Mouse (Mus musculus): ENCODE measurements around the gene Tmem213. TPM values are rescaled to one million over a fixed set of nuclear protein-coding genes. Genes with fewer than 3 reads are reported as not detected.

The Tmem213 gene
- polyA plus RNA-seq, 1 experiment from 2014 or later: 0.31 TPM

DNA sequence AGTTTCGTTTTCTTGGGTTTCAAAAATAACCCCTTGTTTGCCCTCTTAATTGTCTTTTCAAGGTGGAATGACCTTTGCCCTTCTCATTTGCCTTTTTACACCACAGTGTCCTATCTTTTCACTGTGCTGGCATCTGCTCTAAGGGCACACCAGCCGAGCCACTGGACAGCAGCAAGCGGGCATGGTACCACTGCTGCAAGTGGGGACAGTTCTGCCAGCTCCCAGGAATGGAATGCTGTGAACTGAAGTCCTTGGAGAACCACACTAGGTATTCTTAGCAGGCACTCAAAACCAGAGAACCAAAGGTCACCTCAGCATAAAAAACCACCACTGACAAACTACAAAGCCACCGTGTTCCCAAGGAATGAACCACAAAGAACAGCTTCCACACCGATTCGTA, 13.7 kb downstream of the Tmem213 start:
- Histone ChIP-seq H3K27me3 (replicated peaks; ENCODE audit: control insufficient read depth, insufficient read depth, low read length) (no peaks in the 10 kb centered on the region), H3K9me3 (ENCODE audit: control insufficient read depth, low read length) (no peaks in the 10 kb centered on the region), H3K4me1 (replicated peaks; ENCODE audit: control insufficient read depth, insufficient read depth, low read length) (no peaks in the 10 kb centered on the region), H3K36me3 (ENCODE audit: control insufficient read depth, insufficient read depth, low read length) (peaks cover 17% of the 10 kb centered on the region), H3K9ac (ENCODE audit: low read length) (no peak overlapping the region), H3K4me2 (ENCODE audit: low read length) (no peak overlapping the region), H3K4me3 (ENCODE audit: low read depth, low read length) (no peak overlapping the region), H3K27ac (ENCODE audit: low read depth) (no peak overlapping the region)
- WGBS: 65% methylated on average over 6 of the region's 6 CpGs
- ATAC-seq (replicated peaks; ENCODE audit: low FRiP score, low TSS enrichment, low read depth): no peak
- DNase-seq (ENCODE audit: low spot score): no peak

DNA sequence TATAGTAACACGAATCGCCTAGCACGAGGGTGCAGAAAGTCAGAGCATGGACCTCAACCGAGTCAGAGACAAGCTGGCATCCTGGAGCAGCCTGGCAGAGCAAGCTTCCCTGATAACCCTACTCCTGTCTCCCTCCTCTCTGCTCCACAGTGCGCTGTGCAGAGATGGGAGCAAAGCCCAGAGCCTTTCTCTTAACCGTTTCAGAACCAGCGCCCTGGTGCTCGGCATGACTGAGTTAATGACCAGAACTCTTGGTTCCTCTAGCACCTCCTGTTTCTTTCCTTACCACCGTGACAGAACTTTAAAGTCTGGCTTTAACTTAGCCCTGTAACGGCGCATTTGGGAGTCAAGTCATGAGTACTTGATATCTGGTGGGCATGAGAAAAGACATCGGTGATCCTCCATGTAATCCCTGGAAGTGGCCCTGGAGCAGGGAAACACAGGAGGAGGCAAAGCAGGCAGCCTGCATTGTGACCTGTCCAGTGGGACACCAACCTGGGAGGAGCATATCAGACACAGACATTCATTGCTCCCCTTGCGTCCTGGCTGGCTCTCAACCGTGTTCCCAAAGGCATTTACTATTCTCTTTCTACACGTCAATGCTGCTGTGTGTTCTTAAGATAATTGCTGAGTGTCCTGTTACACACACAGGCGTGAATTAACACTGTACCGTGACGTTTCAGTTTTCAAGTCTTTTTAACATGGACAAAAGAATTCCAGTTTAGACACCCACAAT, 14.6 kb downstream of the Tmem213 start:
- H3K4me1 ChIP-seq (replicated peaks; ENCODE audit: control insufficient read depth, insufficient read depth, low read length): no peaks in the 10 kb centered on the region
- H3K27me3 ChIP-seq (replicated peaks; ENCODE audit: control insufficient read depth, insufficient read depth, low read length): no peaks in the 10 kb centered on the region
- H3K9ac ChIP-seq (ENCODE audit: low read length): no peak overlapping the region
- no peak for DNase-seq (ENCODE audit: low spot score)
- peaks cover 20% of the 10 kb centered on the region for H3K36me3 ChIP-seq (ENCODE audit: control insufficient read depth, insufficient read depth, low read length)
- H3K27ac ChIP-seq (ENCODE audit: low read depth): no peak overlapping the region
- WGBS: 80% methylated on average over 18 of the region's 18 CpGs
- no peak for ATAC-seq (replicated peaks; ENCODE audit: low FRiP score, low TSS enrichment, low read depth)
- no peak overlapping the region for H3K4me2 ChIP-seq (ENCODE audit: low read length)
- no peaks in the 10 kb centered on the region for H3K9me3 ChIP-seq (ENCODE audit: control insufficient read depth, low read length)
- no peak overlapping the region for H3K4me3 ChIP-seq (ENCODE audit: low read depth, low read length)

GRCm38 (mm10) chr6:38124207-38124835, 15.3 kb downstream of the Tmem213 start, which contains the start of gene Atp6v0a4:
Gene Atp6v0a4 (minus strand): TSS chr6:38124586.
- no peak within 1 kb of the TSS for H3K27ac ChIP-seq (ENCODE audit: low read depth)
- WGBS: 83% methylated on average over 7 of the region's 7 CpGs
- H3K4me2 ChIP-seq (ENCODE audit: low read length): no peak within 1 kb of the TSS

DNA sequence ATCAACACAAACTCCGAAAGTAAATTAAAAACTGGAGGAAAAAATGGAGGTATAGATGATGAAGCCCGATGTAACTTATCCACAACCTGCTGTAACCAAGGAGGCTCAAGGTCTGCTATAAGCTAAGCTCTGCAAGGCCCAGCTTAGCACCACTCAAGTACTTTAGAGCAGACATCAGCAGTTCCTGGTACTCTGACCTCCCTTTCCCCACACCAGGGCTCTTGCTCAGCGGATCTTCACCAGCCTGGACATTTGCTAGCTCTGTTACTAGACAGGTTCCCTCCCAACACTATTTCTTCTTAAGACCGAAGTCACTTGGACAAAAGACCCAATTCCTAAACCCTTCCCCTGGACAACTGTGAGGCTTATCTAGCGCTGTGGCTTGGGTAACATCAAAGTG, 15.8 kb downstream of the Tmem213 start:
- Histone ChIP-seq H3K4me1 (replicated peaks; ENCODE audit: control insufficient read depth, insufficient read depth, low read length) (no peaks in the 10 kb centered on the region), H3K4me2 (ENCODE audit: low read length) (no peak overlapping the region), H3K36me3 (ENCODE audit: control insufficient read depth, insufficient read depth, low read length) (peaks cover 24% of the 10 kb centered on the region), H3K4me3 (ENCODE audit: low read depth, low read length) (no peak overlapping the region), H3K27ac (ENCODE audit: low read depth) (no peak overlapping the region), H3K9ac (ENCODE audit: low read length) (no peak overlapping the region), H3K9me3 (ENCODE audit: control insufficient read depth, low read length) (no peaks in the 10 kb centered on the region), H3K27me3 (replicated peaks; ENCODE audit: control insufficient read depth, insufficient read depth, low read length) (no peaks in the 10 kb centered on the region)
- no peak for ATAC-seq (replicated peaks; ENCODE audit: low FRiP score, low TSS enrichment, low read depth)
- 98% methylated on average over 5 of the region's 5 CpGs for WGBS
- no peak for DNase-seq (ENCODE audit: low spot score)

More at GRCm38 (mm10) chr6:38124207-38124835, 15.3 kb downstream of the Tmem213 start, which contains the start of gene Atp6v0a4:
- no peak for DNase-seq (ENCODE audit: low spot score)
- ATAC-seq (replicated peaks; ENCODE audit: low FRiP score, low TSS enrichment, low read depth): no peak
- no peaks in the 10 kb centered on the region for H3K4me1 ChIP-seq (replicated peaks; ENCODE audit: control insufficient read depth, insufficient read depth, low read length)
- H3K36me3 ChIP-seq (ENCODE audit: control insufficient read depth, insufficient read depth, low read length): peaks cover 22% of the 10 kb centered on the region
- no peaks in the 10 kb centered on the region for H3K9me3 ChIP-seq (ENCODE audit: control insufficient read depth, low read length)
- no peaks in the 10 kb centered on the region for H3K27me3 ChIP-seq (replicated peaks; ENCODE audit: control insufficient read depth, insufficient read depth, low read length)
- H3K4me3 ChIP-seq (ENCODE audit: low read depth, low read length): no peak within 1 kb of the TSS
- no peak within 1 kb of the TSS for H3K9ac ChIP-seq (ENCODE audit: low read length)

- DNase-seq (ENCODE audit: low spot score) (no peak), ATAC-seq (replicated peaks; ENCODE audit: low FRiP score, low TSS enrichment, low read depth) (no peak)
- Histone ChIP-seq H3K27me3 (replicated peaks; ENCODE audit: control insufficient read depth, insufficient read depth, low read length) (no peaks in the 10 kb centered on the region), H3K27ac (ENCODE audit: low read depth) (no peak overlapping the region), H3K4me1 (replicated peaks; ENCODE audit: control insufficient read depth, insufficient read depth, low read length) (no peaks in the 10 kb centered on the region), H3K4me3 (ENCODE audit: low read depth, low read length) (no peak overlapping the region), H3K9me3 (ENCODE audit: control insufficient read depth, low read length) (no peaks in the 10 kb centered on the region), H3K4me2 (ENCODE audit: low read length) (no peak overlapping the region), H3K9ac (ENCODE audit: low read length) (no peak overlapping the region), H3K36me3 (ENCODE audit: control insufficient read depth, insufficient read depth, low read length) (peaks cover 30% of the 10 kb centered on the region)
- WGBS: 93% methylated on average over 3 of the region's 3 CpGs
Observed at GRCm38 (mm10) chr6:38125462-38125861, 16.4 kb downstream of the Tmem213 start.

DNA sequence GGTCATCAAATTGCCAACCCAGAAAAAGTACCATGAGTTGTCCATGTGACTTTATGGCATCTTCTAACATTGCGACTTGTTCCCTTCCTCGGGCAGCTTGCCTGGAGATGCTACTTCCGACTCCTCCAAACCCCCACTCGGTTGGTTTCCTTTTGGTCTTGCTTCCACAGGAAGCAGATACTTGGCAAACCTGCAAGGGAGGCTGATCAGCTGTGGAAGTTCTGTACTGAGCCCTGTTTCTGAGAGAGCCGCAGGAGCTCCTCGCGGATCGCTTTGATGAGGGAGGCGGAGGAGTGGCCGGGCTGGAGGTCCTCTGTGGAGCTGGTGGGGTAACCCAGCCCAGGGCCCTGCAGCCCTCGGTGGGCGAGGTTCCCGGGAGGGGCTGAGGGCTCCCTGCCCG, 19.1 kb downstream of the Tmem213 start:
- ATAC-seq (replicated peaks; ENCODE audit: low FRiP score, low TSS enrichment, low read depth) (no peak), DNase-seq (ENCODE audit: low spot score) (no peak)
- H3K9me3 ChIP-seq (ENCODE audit: control insufficient read depth, low read length): no peaks in the 10 kb centered on the region
- H3K4me1 ChIP-seq (replicated peaks; ENCODE audit: control insufficient read depth, insufficient read depth, low read length): no peaks in the 10 kb centered on the region
- H3K9ac ChIP-seq (ENCODE audit: low read length): no peak overlapping the region
- H3K4me2 ChIP-seq (ENCODE audit: low read length): no peak overlapping the region
- 88% methylated on average over 14 of the region's 14 CpGs for WGBS
- peaks cover 33% of the 10 kb centered on the region for H3K36me3 ChIP-seq (ENCODE audit: control insufficient read depth, insufficient read depth, low read length)
- H3K27ac ChIP-seq (ENCODE audit: low read depth): no peak overlapping the region
- no peaks in the 10 kb centered on the region for H3K27me3 ChIP-seq (replicated peaks; ENCODE audit: control insufficient read depth, insufficient read depth, low read length)
- H3K4me3 ChIP-seq (ENCODE audit: low read depth, low read length): no peak overlapping the region

GRCm38 (mm10) chr6:38129883-38130282, 20.8 kb downstream of the Tmem213 start:
- no peaks in the 10 kb centered on the region for H3K4me1 ChIP-seq (replicated peaks; ENCODE audit: control insufficient read depth, insufficient read depth, low read length)
- H3K36me3 ChIP-seq (ENCODE audit: control insufficient read depth, insufficient read depth, low read length): peaks cover 32% of the 10 kb centered on the region
- H3K4me3 ChIP-seq (ENCODE audit: low read depth, low read length): no peak overlapping the region
- no peak for DNase-seq (ENCODE audit: low spot score)
- H3K4me2 ChIP-seq (ENCODE audit: low read length): no peak overlapping the region
- no peak overlapping the region for H3K27ac ChIP-seq (ENCODE audit: low read depth)
- no peaks in the 10 kb centered on the region for H3K27me3 ChIP-seq (replicated peaks; ENCODE audit: control insufficient read depth, insufficient read depth, low read length)
- no peaks in the 10 kb centered on the region for H3K9me3 ChIP-seq (ENCODE audit: control insufficient read depth, low read length)
- no peak overlapping the region for H3K9ac ChIP-seq (ENCODE audit: low read length)
- 99% methylated on average over 5 of the region's 5 CpGs for WGBS
- no peak for ATAC-seq (replicated peaks; ENCODE audit: low FRiP score, low TSS enrichment, low read depth)

DNA sequence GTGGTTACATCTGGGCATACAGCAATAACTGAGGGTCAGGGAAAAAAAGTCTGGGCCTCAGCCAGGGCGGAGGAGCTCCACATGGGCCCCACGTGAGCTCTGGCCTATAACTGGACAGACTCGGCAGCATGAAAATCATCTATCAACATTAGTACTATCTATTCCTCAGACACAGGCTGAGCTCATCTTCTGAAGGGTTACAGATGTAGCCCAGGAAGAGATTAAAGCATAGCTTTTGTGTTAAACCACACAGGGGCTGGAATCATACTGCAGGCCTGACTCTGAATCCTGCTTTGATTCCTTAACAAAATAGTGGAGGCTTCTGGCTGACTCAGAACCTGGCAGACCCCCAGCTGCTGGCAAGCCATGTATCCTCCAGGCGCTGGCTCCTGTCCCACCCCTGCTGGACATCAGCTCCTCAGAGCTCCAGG, 22.8 kb downstream of the Tmem213 start:
- Histone ChIP-seq H3K4me3 (ENCODE audit: low read depth, low read length) (no peak overlapping the region), H3K27ac (ENCODE audit: low read depth) (0 out of 2 replicates have a peak overlapping the region, but pooled peaks have one; percentile 33)
- WGBS: 64% methylated on average over 4 of the region's 4 CpGs

More for the DNA sequence above, 22.8 kb downstream of the Tmem213 start:
- no peaks in the 10 kb centered on the region for H3K27me3 ChIP-seq (replicated peaks; ENCODE audit: control insufficient read depth, insufficient read depth, low read length)
- ATAC-seq (replicated peaks; ENCODE audit: low FRiP score, low TSS enrichment, low read depth): no peak
- H3K36me3 ChIP-seq (ENCODE audit: control insufficient read depth, insufficient read depth, low read length): peaks cover 46% of the 10 kb centered on the region
- H3K4me1 ChIP-seq (replicated peaks; ENCODE audit: control insufficient read depth, insufficient read depth, low read length): no peaks in the 10 kb centered on the region
- no peak overlapping the region for H3K9ac ChIP-seq (ENCODE audit: low read length)
- no peak for DNase-seq (ENCODE audit: low spot score)
- H3K4me2 ChIP-seq (ENCODE audit: low read length): no peak overlapping the region
- no peaks in the 10 kb centered on the region for H3K9me3 ChIP-seq (ENCODE audit: control insufficient read depth, low read length)

All from intestine, embryonic 14.5 days (tissue).